In genomic region chr7:124581342-124581741, GRCm38 (mm10) we compare ENCODE assay signal across 23 mouse cellular contexts.
"Had no signal": no experiment of that assay in that cellular context is flagged by ENCODE, and none has a peak within 500 bp of the region (broad histone marks: within the 10 kb centered on the region; RNA-seq: fewer than 3 reads in every experiment).

No protein-coding gene starts in this region.

- H3K27ac ChIP-seq: heart, embryonic 10.5 days; heart, embryonic 13.5 days; heart, embryonic 15.5 days; hindbrain, embryonic 13.5 days; hindbrain, embryonic 15.5 days; hindbrain, postnatal 0 days; layer of hippocampus, adult 2 months; left cerebral cortex, adult 2 months; limb, embryonic 10.5 days; limb, embryonic 12.5 days; liver, embryonic 13.5 days; liver, embryonic 15.5 days had no signal

- ATAC-seq: hindbrain, postnatal 0 days had no signal

- H3K9me3 ChIP-seq: heart, embryonic 10.5 days; heart, embryonic 13.5 days; heart, embryonic 15.5 days; hindbrain, embryonic 13.5 days; limb, embryonic 10.5 days; limb, embryonic 12.5 days; liver, embryonic 13.5 days; liver, embryonic 15.5 days had no signal

- DNase-seq: gastrocnemius, postnatal 14 days; gastrocnemius, postnatal 36 days; heart, adult 18-20 months; heart, postnatal 14 days; heart, postnatal 36 days; kidney, adult 18-20 months; kidney, adult 8-10 months; kidney, postnatal 10 days; kidney, postnatal 4 days; liver; liver, embryonic 13.5 days had no signal

- H3K4me1 ChIP-seq: heart, embryonic 10.5 days; heart, embryonic 13.5 days; heart, embryonic 15.5 days; hindbrain, embryonic 13.5 days; hindbrain, embryonic 15.5 days; limb, embryonic 10.5 days; limb, embryonic 12.5 days; liver, embryonic 13.5 days; liver, embryonic 15.5 days had no signal

- H3K9ac ChIP-seq: heart, embryonic 13.5 days; heart, embryonic 15.5 days; hindbrain, embryonic 13.5 days; hindbrain, embryonic 15.5 days; limb, embryonic 12.5 days; liver, embryonic 13.5 days; liver, embryonic 15.5 days had no signal

- H3K4me2 ChIP-seq: heart, embryonic 13.5 days; heart, embryonic 15.5 days; hindbrain, embryonic 13.5 days; hindbrain, embryonic 15.5 days; limb, embryonic 12.5 days; liver, embryonic 11.5 days; liver, embryonic 13.5 days; liver, embryonic 15.5 days had no signal

- H3K27me3 ChIP-seq: heart, embryonic 13.5 days; heart, embryonic 15.5 days; hindbrain, embryonic 13.5 days; hindbrain, embryonic 15.5 days; limb, embryonic 12.5 days; liver, embryonic 13.5 days; liver, embryonic 15.5 days had no signal

- H3K4me3 ChIP-seq: heart, embryonic 10.5 days; heart, embryonic 13.5 days; heart, embryonic 15.5 days; hindbrain, embryonic 13.5 days; hindbrain, embryonic 15.5 days; layer of hippocampus, adult 2 months; left cerebral cortex, adult 2 months; limb, embryonic 10.5 days; limb, embryonic 12.5 days; liver, embryonic 13.5 days; liver, embryonic 15.5 days had no signal

- H3K36me3 ChIP-seq: heart, embryonic 10.5 days; heart, embryonic 13.5 days; heart, embryonic 15.5 days; hindbrain, embryonic 13.5 days; hindbrain, embryonic 15.5 days; limb, embryonic 10.5 days; limb, embryonic 12.5 days; liver, embryonic 13.5 days; liver, embryonic 15.5 days had no signal
